Mouse (Mus musculus) MEL (cell line): ENCODE data around the gene Madd.

Experiments used
- MXI1 ChIP-seq: IDR thresholded peaks from 2 replicates; pipeline ENCODE4 v1.6.1; 2011; ENCODE audit warnings: mild to moderate bottlenecking, low read depth, low read length, improper control_type of control experiment
- POLR2A ChIP-seq, 2 experiments: IDR thresholded peaks; 2 replicates each; pipeline ENCODE4 v1.6.1; 2011 to 2012; ENCODE audit warnings: low read length in 2 of 2, mild to moderate bottlenecking in 2 of 2, control low read depth in 1 of 2, improper control_type of control experiment in 1 of 2, low read depth in 1 of 2, moderate library complexity in 1 of 2; ENCODE audit not compliant: control insufficient read depth in 1 of 2, insufficient read depth in 1 of 2, poor library complexity in 1 of 2
- TBP ChIP-seq: IDR thresholded peaks from 2 replicates; pipeline ENCODE4 v1.8.0; 2011; ENCODE audit warnings: low read depth, low read length, improper control_type of control experiment
- ZC3H11A ChIP-seq: IDR thresholded peaks from 2 replicates; pipeline ENCODE4 v1.6.1; 2012; ENCODE audit warnings: low read depth, mild to moderate bottlenecking, inconsistent platforms, low read length, improper control_type of control experiment

- no peak for TF ChIP-seq TBP
- no peak for TF ChIP-seq POLR2A (IDR thresholded peaks at IDR 0.05; ENCODE audit: control insufficient read depth in 1 of 2, insufficient read depth in 1 of 2, low read depth in 1 of 2, low read length in 2 of 2, poor library complexity in 1 of 2)
- no peak for TF ChIP-seq MXI1
- TF ChIP-seq ZC3H11A = no peak
These were observed 85.5 kb downstream of the Madd start for GRCm38 (mm10) chr2:91098156-91098555.
